Mouse (Mus musculus) embryonic facial prominence, embryonic 15.5 days (tissue): ENCODE results near the gene Txndc9. TPM values are rescaled to one million over a fixed set of nuclear protein-coding genes. Genes with fewer than 3 reads are reported as not detected.

Experiments used
- ATAC-seq: fragments of 200-750 bp; cut with Nextera tagmentation; 2 replicates; pipeline ENCODE4 v1.8.0; 2017; ENCODE audit warnings: low read depth, moderate TSS enrichment; ENCODE audit not compliant: insufficient number of reproducible peaks, low FRiP score, low TSS enrichment
- H3K27ac ChIP-seq: fragments of 300-500 bp; sonication (generic); replicated peaks from 2 replicates; pipeline ENCODE4 v1.5.1; 2015; ENCODE audit warnings: mild to moderate bottlenecking, inconsistent platforms
- H3K27me3 ChIP-seq: fragments of 300-500 bp; sonication (generic); 2 replicates; pipeline ENCODE4 v1.6.1; 2015; ENCODE audit warnings: inconsistent platforms
- H3K36me3 ChIP-seq: fragments of 300-500 bp; sonication (generic); 2 replicates; pipeline ENCODE4 v1.6.1; 2015; ENCODE audit warnings: mild to moderate bottlenecking, inconsistent platforms
- H3K4me1 ChIP-seq: fragments of 300-500 bp; sonication (generic); 2 replicates; pipeline ENCODE4 v1.6.1; 2015; ENCODE audit warnings: inconsistent platforms
- H3K4me2 ChIP-seq: fragments of 300-500 bp; sonication (generic); replicated peaks from 2 replicates; pipeline ENCODE4 v1.6.1; 2015; ENCODE audit warnings: mild to moderate bottlenecking, inconsistent platforms
- H3K4me3 ChIP-seq: fragments of 300-500 bp; sonication (generic); replicated peaks from 2 replicates; pipeline ENCODE4 v1.5.1; 2015; ENCODE audit warnings: mild to moderate bottlenecking, inconsistent platforms
- H3K9ac ChIP-seq: fragments of 300-500 bp; sonication (generic); 2 replicates; pipeline ENCODE4 v1.6.1; 2015; ENCODE audit warnings: inconsistent platforms
- H3K9me3 ChIP-seq: fragments of 300-500 bp; sonication (generic); replicated peaks from 2 replicates; pipeline ENCODE4 v1.6.1; 2016; ENCODE audit warnings: inconsistent platforms
- WGBS: fragments of 180-500 bp; shearing (Covaris S2); methylation state at CpG from one replicate; pipeline ENCODE4 v1.1.7; 2015; 5-methylcytosine and 5-hydroxymethylcytosine counted together
- polyA plus RNA-seq: library from polyadenylated mRNA; unstranded; fragments of >200 nt; fragmentation: Nextera tagmentation; extraction: Ambion mirVana; gene quantifications from 2 replicates; pipeline ENCODE4 v1.2.1, GENCODE M21; 2015

Gene Txndc9
- polyA plus RNA-seq, 1 experiment from 2014 or later = 127 TPM

DNA sequence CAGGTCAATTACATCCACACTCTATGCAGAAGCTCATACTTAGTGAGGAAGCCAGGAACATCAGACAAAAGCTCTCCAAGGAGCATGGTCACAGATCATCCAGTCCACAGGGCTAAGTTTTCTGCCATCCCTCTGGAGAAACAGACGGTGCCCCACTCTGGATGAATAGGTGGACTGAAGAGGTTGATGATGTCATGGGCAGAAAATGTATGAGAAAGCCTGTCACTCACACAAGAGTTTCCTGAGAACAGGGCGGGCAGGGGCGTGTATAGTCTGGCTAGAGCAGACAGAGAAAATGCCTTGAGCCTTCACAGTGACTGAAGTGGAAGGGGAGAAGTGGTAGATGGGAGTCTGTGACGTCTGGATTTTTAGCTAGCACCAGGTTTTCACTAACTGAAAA lies 26.2 kb downstream of the Txndc9 start:
- no peak for ATAC-seq
- 53% methylated on average over 4 of the region's 4 CpGs for WGBS
- Histone ChIP-seq H3K9ac (no peak overlapping the region), H3K27ac (no peak overlapping the region), H3K36me3 (no peaks in the 10 kb centered on the region), H3K9me3 (no peaks in the 10 kb centered on the region), H3K4me3 (no peak overlapping the region), H3K27me3 (no peaks in the 10 kb centered on the region), H3K4me1 (no peaks in the 10 kb centered on the region), H3K4me2 (no peak overlapping the region)

DNA sequence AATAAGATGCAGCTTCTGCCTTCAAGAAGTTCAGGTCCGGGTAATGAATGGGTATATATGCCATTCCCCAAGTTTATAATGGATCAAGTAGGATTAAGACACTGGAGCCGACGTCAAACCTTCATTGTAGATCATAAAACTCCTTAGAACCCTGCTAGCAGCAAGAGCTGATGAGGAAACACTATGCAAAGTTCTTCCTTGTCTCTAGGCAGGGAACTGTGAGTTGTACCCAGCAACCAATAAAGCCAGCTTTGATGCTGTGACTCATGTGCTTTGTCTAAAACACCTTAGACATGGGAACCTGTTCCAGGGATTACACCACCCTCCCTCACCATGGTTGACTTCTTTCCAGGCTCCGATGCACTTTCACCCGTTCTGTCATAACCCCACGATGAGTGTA lies 28.9 kb downstream of the Txndc9 start:
- no peaks in the 10 kb centered on the region for H3K27me3 ChIP-seq
- no peak overlapping the region for H3K4me2 ChIP-seq
- no peaks in the 10 kb centered on the region for H3K9me3 ChIP-seq
- H3K4me1 ChIP-seq = no peaks in the 10 kb centered on the region
- no peak overlapping the region for H3K27ac ChIP-seq
- no peak overlapping the region for H3K9ac ChIP-seq
- H3K36me3 ChIP-seq = no peaks in the 10 kb centered on the region
- H3K4me3 ChIP-seq = no peak overlapping the region
- WGBS = 76% methylated on average over 6 of the region's 6 CpGs
- no peak for ATAC-seq

DNA sequence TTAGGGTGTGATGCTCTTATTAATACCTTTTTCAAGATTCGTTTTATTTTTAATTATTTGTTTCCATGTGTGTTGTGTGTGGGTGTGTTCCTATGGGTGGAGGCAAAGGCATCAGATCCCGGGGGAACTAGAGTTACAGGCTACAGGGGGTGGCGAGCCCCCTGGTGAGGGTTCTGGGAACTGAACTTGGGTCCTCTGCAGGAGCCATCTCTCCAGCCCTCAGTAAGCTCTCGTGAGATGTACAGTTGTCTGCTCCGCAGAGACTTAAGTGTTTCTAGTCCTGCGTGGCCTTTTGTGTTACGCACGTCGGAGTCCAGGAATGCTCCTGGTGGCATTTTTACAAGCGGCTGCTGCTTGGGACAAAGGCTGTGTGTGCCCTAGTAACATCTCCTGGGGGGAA lies 32.1 kb downstream of the Txndc9 start:
- Histone ChIP-seq H3K4me3 (no peak overlapping the region), H3K4me2 (no peak overlapping the region), H3K36me3 (no peaks in the 10 kb centered on the region), H3K27me3 (no peaks in the 10 kb centered on the region), H3K27ac (no peak overlapping the region), H3K4me1 (no peaks in the 10 kb centered on the region), H3K9me3 (no peaks in the 10 kb centered on the region), H3K9ac (no peak overlapping the region)
- no peak for ATAC-seq
- 51% methylated on average over 10 of the region's 10 CpGs for WGBS

DNA sequence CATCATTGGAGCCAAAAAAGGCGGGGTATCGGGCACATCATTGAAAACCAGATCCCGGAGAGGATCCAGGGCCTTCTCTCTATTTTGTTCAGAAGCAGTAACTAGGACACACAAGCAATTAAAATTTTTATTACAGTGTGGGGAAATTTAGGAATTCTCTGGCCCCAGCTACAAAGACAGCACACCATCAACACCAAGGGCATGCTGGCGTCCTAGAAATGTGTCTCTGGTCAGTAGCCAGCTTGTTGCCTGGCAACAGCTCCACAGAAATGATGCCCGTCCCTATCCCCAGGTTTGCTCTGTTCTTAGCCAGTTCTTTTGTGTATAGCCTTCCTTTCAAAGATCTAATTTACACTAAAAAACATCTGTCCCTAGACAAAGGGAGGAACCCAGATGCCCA lies 38.2 kb downstream of the Txndc9 start:
- Histone ChIP-seq H3K9me3 (no peaks in the 10 kb centered on the region), H3K4me3 (no peak overlapping the region), H3K4me2 (no peak overlapping the region), H3K36me3 (no peaks in the 10 kb centered on the region), H3K4me1 (no peaks in the 10 kb centered on the region), H3K9ac (no peak overlapping the region), H3K27me3 (no peaks in the 10 kb centered on the region), H3K27ac (no peak overlapping the region)
- 71% methylated on average over 5 of the region's 5 CpGs for WGBS
- no peak for ATAC-seq

DNA sequence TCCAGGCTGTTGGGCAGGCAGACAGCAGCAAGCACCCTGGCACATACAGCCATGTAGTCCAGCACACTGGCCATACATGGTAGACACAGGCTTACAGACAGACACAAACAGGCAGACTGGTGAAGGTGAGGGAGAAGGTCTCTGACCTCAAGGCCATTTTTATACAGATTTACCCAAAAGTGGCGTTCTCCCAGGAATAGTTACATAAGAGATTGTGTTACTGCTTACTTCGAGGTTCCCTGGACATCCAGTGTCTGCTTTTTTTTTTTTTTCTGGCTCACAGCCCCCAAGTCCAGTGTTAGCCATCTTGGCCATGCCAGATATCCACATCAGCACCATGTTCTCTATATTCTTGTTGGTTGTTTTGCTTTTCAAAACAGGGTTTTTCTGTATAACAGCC lies 39.2 kb downstream of the Txndc9 start:
- no peak for ATAC-seq
- Histone ChIP-seq H3K4me1 (no peaks in the 10 kb centered on the region), H3K4me2 (no peak overlapping the region), H3K27ac (no peak overlapping the region), H3K27me3 (no peaks in the 10 kb centered on the region), H3K4me3 (no peak overlapping the region), H3K9ac (no peak overlapping the region), H3K36me3 (no peaks in the 10 kb centered on the region), H3K9me3 (no peaks in the 10 kb centered on the region)
- WGBS = 68% methylated on average over 2 of the region's 2 CpGs

DNA sequence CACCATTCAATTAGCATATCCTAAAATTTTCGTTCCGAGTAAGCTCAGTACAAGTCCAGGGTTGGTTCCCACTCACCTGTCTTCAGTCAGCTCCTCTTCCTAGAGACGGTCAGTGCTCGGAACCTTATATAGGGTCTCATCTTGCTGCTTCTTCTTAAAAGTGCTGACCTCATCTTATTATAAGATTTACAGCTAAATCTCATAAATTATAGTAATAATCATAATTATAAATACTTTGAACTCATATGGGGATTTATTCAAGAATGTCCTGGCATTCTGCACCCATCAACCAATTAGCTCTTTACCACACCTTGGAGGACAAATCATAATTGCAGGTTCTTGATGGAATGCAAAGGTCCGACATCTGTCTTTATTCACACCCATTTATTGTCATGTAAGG lies 40.0 kb downstream of the Txndc9 start, which contains the start of gene Lyg1:
TSS of gene Lyg1 (minus strand) at position 101 of the 400 bp plus-strand sequence.
- H3K27me3 ChIP-seq = no peaks in the 10 kb centered on the region
- H3K4me3 ChIP-seq = no peak within 1 kb of the TSS
- no peaks in the 10 kb centered on the region for H3K4me1 ChIP-seq
- ATAC-seq = no peak
- no peak within 1 kb of the TSS for H3K27ac ChIP-seq
- H3K9ac ChIP-seq = no peak within 1 kb of the TSS
- no peak within 1 kb of the TSS for H3K4me2 ChIP-seq
- 72% methylated on average over 5 of the region's 5 CpGs for WGBS
- no peaks in the 10 kb centered on the region for H3K36me3 ChIP-seq
- H3K9me3 ChIP-seq = no peaks in the 10 kb centered on the region

DNA sequence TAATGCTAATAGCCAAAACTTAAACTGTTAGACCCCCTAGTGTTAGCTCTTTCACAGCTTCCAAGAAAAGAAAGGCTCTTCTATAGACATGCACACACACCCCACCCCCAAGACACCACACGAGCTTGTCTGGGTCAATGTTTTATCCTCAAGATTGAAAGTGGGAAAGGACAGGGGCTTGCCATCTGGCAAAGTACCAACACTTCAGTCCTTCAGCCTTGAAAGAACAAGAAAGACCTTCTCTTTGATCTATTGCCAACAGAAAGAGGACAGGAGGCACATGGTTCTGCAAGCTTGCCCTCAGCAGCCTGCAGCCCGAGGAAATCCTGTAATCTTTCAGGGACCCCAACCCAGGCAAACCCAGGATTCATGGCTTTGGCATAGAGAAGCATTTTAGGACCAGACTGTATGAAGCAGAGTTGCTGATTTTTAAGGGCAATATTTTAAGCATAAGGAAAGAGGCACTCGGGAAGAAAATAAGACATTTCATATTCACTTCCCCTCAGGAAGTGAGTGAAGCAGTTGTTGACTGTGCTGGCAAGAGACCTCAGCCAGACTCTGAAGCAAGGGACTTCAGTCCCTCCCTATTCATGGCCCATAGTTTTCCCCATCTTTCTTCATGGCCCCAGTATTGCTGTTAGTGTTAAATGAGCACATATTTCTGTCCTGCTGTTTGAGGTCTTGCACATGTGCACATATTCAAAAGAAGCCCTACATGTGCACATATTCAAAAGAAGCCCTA lies 40.8 kb downstream of the Txndc9 start:
- no peak overlapping the region for H3K4me2 ChIP-seq
- no peak overlapping the region for H3K27ac ChIP-seq
- H3K27me3 ChIP-seq = no peaks in the 10 kb centered on the region
- no peak overlapping the region for H3K9ac ChIP-seq
- ATAC-seq = no peak
- H3K4me3 ChIP-seq = no peak overlapping the region
- no peaks in the 10 kb centered on the region for H3K9me3 ChIP-seq
- H3K36me3 ChIP-seq = no peaks in the 10 kb centered on the region
- H3K4me1 ChIP-seq = no peaks in the 10 kb centered on the region
- 33% methylated on average over 3 of the region's 3 CpGs for WGBS

DNA sequence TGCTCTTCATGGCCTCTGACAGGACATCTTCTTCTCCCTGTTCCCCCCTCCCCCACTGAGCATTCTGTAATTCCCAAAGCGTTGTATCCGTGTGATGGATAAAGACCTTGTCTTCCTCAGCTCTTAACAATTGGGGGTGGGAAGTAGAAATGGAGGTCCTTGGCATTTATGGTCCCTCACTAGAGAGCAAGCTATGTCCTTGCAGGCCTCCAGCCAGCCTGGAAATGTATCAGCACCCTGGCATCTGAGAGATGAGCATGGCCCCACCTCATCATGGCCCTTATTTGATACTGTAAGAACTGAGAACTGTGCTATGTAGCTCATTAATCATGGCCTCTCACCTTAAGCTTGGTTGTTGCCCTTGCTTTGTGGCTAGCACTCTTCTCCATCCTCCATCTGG lies 42.4 kb downstream of the Txndc9 start:
- H3K9ac ChIP-seq = no peak overlapping the region
- H3K36me3 ChIP-seq = no peaks in the 10 kb centered on the region
- H3K4me3 ChIP-seq = no peak overlapping the region
- no peak overlapping the region for H3K27ac ChIP-seq
- no peaks in the 10 kb centered on the region for H3K27me3 ChIP-seq
- ATAC-seq = no peak
- no peaks in the 10 kb centered on the region for H3K4me1 ChIP-seq
- WGBS = 94% methylated on average over 2 of the region's 2 CpGs
- H3K9me3 ChIP-seq = no peaks in the 10 kb centered on the region
- H3K4me2 ChIP-seq = no peak overlapping the region

DNA sequence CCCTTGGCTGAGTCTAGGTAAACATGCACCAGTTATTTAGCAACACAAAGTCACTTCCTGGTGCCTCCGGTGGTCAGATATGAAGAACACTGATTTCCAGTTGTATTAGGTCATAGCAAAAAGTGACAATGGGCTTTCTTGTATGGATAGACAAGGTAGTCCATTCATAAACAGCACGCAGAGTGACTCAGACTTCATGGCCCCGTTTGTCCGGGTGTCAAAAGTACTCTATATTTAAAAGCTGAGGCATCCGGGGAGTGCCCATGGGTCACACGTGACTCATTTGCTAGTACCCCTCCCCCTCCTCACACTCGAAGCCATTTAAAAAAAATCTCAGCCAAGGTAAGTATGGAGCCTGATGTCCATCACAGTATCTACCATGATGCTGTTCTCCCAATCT lies 42.9 kb downstream of the Txndc9 start:
- H3K4me3 ChIP-seq = no peak overlapping the region
- no peaks in the 10 kb centered on the region for H3K36me3 ChIP-seq
- 78% methylated on average over 7 of the region's 7 CpGs for WGBS
- H3K4me2 ChIP-seq = no peak overlapping the region
- no peak for ATAC-seq
- no peaks in the 10 kb centered on the region for H3K9me3 ChIP-seq
- H3K9ac ChIP-seq = no peak overlapping the region
- H3K27me3 ChIP-seq = no peaks in the 10 kb centered on the region
- no peak overlapping the region for H3K27ac ChIP-seq
- no peaks in the 10 kb centered on the region for H3K4me1 ChIP-seq

DNA sequence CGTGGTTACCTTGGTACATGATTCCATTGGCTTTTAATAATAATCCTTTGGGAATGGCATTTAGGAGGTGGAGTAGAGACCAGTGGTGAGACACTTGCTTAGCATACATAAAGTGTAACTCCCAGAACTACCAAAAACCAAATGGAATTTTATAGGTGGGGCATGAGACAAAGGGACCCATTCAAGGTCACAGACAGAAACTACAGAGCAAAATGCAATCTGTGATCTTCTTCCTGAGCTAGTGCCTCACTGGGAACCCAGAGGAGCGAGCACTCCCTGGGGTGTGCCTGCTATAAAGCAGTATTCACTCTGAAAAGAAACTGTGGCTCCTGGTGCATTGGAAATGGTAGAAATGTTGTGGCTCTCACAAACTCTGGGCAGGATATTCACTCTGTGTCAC lies 48.8 kb downstream of the Txndc9 start:
- H3K27ac ChIP-seq = no peak overlapping the region
- no peak overlapping the region for H3K4me2 ChIP-seq
- 70% methylated on average over 2 of the region's 2 CpGs for WGBS
- no peaks in the 10 kb centered on the region for H3K9me3 ChIP-seq
- H3K36me3 ChIP-seq = no peaks in the 10 kb centered on the region
- no peak overlapping the region for H3K9ac ChIP-seq
- ATAC-seq = no peak
- no peaks in the 10 kb centered on the region for H3K4me1 ChIP-seq
- H3K27me3 ChIP-seq = no peaks in the 10 kb centered on the region
- no peak overlapping the region for H3K4me3 ChIP-seq
